Mouse (Mus musculus): ENCODE data around the gene Mxd3. TPM values are rescaled to one million over a fixed set of nuclear protein-coding genes. Genes with fewer than 3 reads are reported as not detected.

Mxd3 gene
- total and polyA plus RNA-seq, 3 experiments: 4.1 to 7.3 (median 6.9) TPM

DNA sequence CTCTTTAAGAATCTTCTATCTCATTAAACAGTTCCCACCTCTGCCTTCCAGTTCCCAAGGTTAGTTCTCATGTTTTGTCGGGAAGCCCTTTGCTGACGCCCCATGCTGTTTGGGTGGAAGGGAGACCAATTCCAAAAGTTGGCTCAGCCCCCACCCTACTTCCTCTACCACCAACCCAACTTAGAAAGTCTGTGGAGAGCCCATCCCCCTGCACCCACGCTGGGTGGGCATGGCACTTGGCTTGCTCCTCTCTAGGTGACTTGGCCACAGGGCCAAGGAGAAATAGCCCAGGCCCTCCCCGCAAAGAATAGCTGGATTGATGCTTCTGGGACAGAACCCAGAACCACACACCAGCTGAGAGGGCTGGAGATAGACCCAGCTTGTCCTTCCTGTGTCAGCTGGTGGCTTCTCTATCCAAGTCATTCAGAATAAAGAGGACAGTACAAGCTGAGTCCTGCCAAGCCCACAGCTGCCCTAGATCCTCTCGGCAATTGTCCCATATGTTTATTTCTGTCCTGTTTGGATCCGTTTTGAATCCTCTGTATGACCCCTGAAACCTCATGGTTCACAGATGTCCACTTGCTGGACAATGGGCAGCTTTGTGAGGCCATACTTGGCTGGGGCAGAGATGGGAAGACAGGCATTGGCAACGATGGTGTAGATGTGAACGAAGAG lies 41.5 kb upstream of the Mxd3 start:
- no peak for DNase-seq (ENCODE audit: extremely low read depth)
- no peaks in the 10 kb centered on the region for H3K9me3 ChIP-seq (replicated peaks; ENCODE audit: low read length)
- H3K79me2 ChIP-seq (replicated peaks; ENCODE audit: control insufficient read depth, extremely low read depth, insufficient read depth, poor library complexity, severe bottlenecking): no peaks in the 10 kb centered on the region
- no peak for TF ChIP-seq ZMIZ1 (IDR thresholded peaks at IDR 0.05; ENCODE audit: low read depth, low read length)
- no peak overlapping the region for H3K4me2 ChIP-seq (ENCODE audit: insufficient read depth, low read depth, poor library complexity, severe bottlenecking)
- H3K4me1 ChIP-seq (ENCODE audit: control insufficient read depth in 1 of 2, insufficient read depth in 2 of 2): peaks cover 22 to 61% of the 10 kb centered on the region in 2 experiments
- H3K27me3 ChIP-seq (replicated peaks): no peaks in the 10 kb centered on the region
- dilution Hi-C loops (cut with MboI; ENCODE audit: extremely low pct_ligation_motif_present, extremely low pct_unique_long_range_greater_than_20kb, low sequenced_read_pairs): no loop called here
- peaks cover 0 to 5% of the 10 kb centered on the region in 2 experiments for H3K36me3 ChIP-seq (replicated peaks in 1 of 2; ENCODE audit: control insufficient read depth in 1 of 2, insufficient read depth in 1 of 2, low read length in 1 of 2)
- H3K9ac ChIP-seq (ENCODE audit: insufficient read depth, low read depth): no peak overlapping the region
- in situ Hi-C loops (cut with MboI; ENCODE audit: low pct_ligation_motif_present, low pct_unique_long_range_greater_than_20kb, low sequenced_read_pairs): no loop called here
- H3K4me3 ChIP-seq (replicated peaks in 1 of 3; ENCODE audit: low read depth in 2 of 3, low read length in 2 of 3, poor library complexity in 1 of 3): no peak overlapping the region
- no peak overlapping the region for H3K27ac ChIP-seq (ENCODE audit: insufficient read depth, low read depth)

DNA sequence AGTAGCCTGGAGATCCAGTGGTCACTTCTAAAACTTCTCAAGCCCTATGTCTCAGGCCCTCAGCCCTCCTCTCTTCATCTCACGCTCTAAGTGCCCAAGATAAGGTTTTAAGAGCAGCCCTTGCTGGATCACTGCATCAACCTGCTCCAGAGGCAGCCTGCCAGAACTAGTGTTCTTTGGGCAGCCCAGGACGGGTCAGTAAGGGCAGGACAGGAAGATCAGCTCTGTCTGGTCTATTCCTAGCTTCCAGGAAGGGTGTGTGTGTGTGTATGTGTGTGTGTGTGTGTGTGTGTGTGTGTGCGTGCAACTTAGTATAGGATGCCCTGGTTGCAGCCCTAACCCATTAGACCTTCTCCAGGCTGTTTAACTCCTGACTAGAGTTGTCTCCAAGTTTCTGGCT lies 40.6 kb upstream of the Mxd3 start:
- no peaks in the 10 kb centered on the region for H3K79me2 ChIP-seq (replicated peaks; ENCODE audit: control insufficient read depth, extremely low read depth, insufficient read depth, poor library complexity, severe bottlenecking)
- H3K36me3 ChIP-seq (replicated peaks in 1 of 2; ENCODE audit: control insufficient read depth in 1 of 2, insufficient read depth in 1 of 2, low read length in 1 of 2): peaks cover 0 to 3% of the 10 kb centered on the region in 2 experiments
- H3K27me3 ChIP-seq (replicated peaks): no peaks in the 10 kb centered on the region
- dilution Hi-C loops (cut with MboI; ENCODE audit: extremely low pct_ligation_motif_present, extremely low pct_unique_long_range_greater_than_20kb, low sequenced_read_pairs): no loop called here
- no peak overlapping the region for H3K27ac ChIP-seq (ENCODE audit: insufficient read depth, low read depth)
- peaks cover 22 to 61% of the 10 kb centered on the region in 2 experiments for H3K4me1 ChIP-seq (ENCODE audit: control insufficient read depth in 1 of 2, insufficient read depth in 2 of 2)
- TF ChIP-seq SIN3A (IDR thresholded peaks at IDR 0.05; ENCODE audit: low read length): no peak
- no peak for TF ChIP-seq ZC3H11A (IDR thresholded peaks at IDR 0.05; ENCODE audit: low read depth, low read length)
- TF ChIP-seq MEF2A (IDR thresholded peaks at IDR 0.05; ENCODE audit: borderline replicate concordance, low read depth, low read length): no peak
- no peak for TF ChIP-seq KAT2A (IDR thresholded peaks at IDR 0.05; ENCODE audit: insufficient replicate concordance, low read length)
- no peak for TF ChIP-seq MXI1 (IDR thresholded peaks at IDR 0.05; ENCODE audit: low read depth, low read length)
- no peak for TF ChIP-seq BHLHE40 (IDR thresholded peaks at IDR 0.05; ENCODE audit: low read depth, low read length)
- TF ChIP-seq ZKSCAN1 (IDR thresholded peaks at IDR 0.05; ENCODE audit: borderline replicate concordance, low read depth, low read length): no peak
- TF ChIP-seq HCFC1 (IDR thresholded peaks at IDR 0.05; ENCODE audit: low read depth, low read length): no peak
- TF ChIP-seq E2F4 (IDR thresholded peaks at IDR 0.05; ENCODE audit: insufficient replicate concordance, low read depth, low read length): no peak
- no peak for TF ChIP-seq MAX (IDR thresholded peaks at IDR 0.05; ENCODE audit: low read length)
- TF ChIP-seq POLR2AphosphoS2 (IDR thresholded peaks at IDR 0.05; ENCODE audit: low read depth, low read length): no peak
- no peak for TF ChIP-seq SMC3 (IDR thresholded peaks at IDR 0.05; ENCODE audit: low read depth, low read length)
- no peak for TF ChIP-seq TBP (conservative IDR thresholded peaks at IDR 0.05; ENCODE audit: low read depth, low read length)
- TF ChIP-seq MAFK (IDR thresholded peaks at IDR 0.05; ENCODE audit: insufficient replicate concordance, low read length): no peak
- TF ChIP-seq ZMIZ1 (IDR thresholded peaks at IDR 0.05; ENCODE audit: low read depth, low read length): no peak
- no peak for TF ChIP-seq ETS1 (conservative IDR thresholded peaks at IDR 0.05; ENCODE audit: low read depth, low read length)
- no peak for TF ChIP-seq UBTF (IDR thresholded peaks at IDR 0.05; ENCODE audit: low read depth, low read length)
- TF ChIP-seq ZNF384 (IDR thresholded peaks at IDR 0.05; ENCODE audit: low read depth, low read length): no peak
- no peak for TF ChIP-seq GABPA (IDR thresholded peaks at IDR 0.05; ENCODE audit: insufficient replicate concordance, low read depth, low read length)
- TF ChIP-seq NELFE (IDR thresholded peaks at IDR 0.05; ENCODE audit: low read depth, low read length): no peak
- peak overlapping the region; percentile 48 for H3K4me2 ChIP-seq (ENCODE audit: insufficient read depth, low read depth, poor library complexity, severe bottlenecking)
- H3K4me3 ChIP-seq (replicated peaks in 1 of 3; ENCODE audit: low read depth in 2 of 3, low read length in 2 of 3, poor library complexity in 1 of 3): peak overlapping the region; percentile 55 to 65 (median 62)
- H3K9ac ChIP-seq (ENCODE audit: insufficient read depth, low read depth): peak overlapping the region; percentile 37
- no peak for DNase-seq (ENCODE audit: extremely low read depth)
- H3K9me3 ChIP-seq (replicated peaks; ENCODE audit: low read length): no peaks in the 10 kb centered on the region
- in situ Hi-C loops (cut with MboI; ENCODE audit: low pct_ligation_motif_present, low pct_unique_long_range_greater_than_20kb, low sequenced_read_pairs): no loop called here
